Mouse (Mus musculus) urinary bladder, postnatal 10 days (tissue): ENCODE data around the gene Ubiad1.
A peak's percentile ranks its signal among the peaks of the same experiment; 100 is the strongest.

ENCODE experiments used
- DNase-seq: peaks from one replicate; pipeline ENCODE4 v3.0.0; 2022; ENCODE audit warnings: low spot score

The Ubiad1 gene

GRCm38 (mm10) chr4:148453707-148454106 is 9.1 kb upstream of the Ubiad1 start:
- no peak for DNase-seq

DNA sequence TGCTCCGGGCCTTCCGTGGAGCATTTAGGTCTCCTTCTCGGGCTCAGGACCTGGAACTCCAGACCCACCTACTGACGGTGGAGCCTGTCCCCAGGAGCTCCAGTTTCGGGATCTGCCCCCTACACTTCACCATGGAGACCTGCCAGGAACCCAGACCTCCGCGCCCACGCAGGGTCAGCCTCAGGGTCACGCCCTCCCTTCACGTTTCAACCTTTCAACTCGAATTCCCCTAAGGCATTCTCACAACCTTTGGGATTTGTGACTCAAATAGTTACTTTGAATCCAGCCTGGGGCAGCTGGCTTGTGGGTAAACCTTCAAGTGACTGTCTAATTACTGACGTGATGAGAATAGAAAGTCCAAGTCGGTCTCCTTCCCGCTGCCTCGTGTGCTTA is 4.3 kb upstream of the Ubiad1 start:
- DNase-seq: no peak

GRCm38 (mm10) chr4:148448179-148448852 is 3.7 kb upstream of the Ubiad1 start, which contains the start of gene Mtor:
Gene Mtor (plus strand): TSS chr4:148448611.
- DNase-seq: peak; percentile 73

- DNase-seq: no peak
Measured at GRCm38 (mm10) chr4:148442598-148442997, 2.0 kb downstream of the Ubiad1 start.

- DNase-seq: no peak
Measured at GRCm38 (mm10) chr4:148441931-148442330, 2.6 kb downstream of the Ubiad1 start.

DNA sequence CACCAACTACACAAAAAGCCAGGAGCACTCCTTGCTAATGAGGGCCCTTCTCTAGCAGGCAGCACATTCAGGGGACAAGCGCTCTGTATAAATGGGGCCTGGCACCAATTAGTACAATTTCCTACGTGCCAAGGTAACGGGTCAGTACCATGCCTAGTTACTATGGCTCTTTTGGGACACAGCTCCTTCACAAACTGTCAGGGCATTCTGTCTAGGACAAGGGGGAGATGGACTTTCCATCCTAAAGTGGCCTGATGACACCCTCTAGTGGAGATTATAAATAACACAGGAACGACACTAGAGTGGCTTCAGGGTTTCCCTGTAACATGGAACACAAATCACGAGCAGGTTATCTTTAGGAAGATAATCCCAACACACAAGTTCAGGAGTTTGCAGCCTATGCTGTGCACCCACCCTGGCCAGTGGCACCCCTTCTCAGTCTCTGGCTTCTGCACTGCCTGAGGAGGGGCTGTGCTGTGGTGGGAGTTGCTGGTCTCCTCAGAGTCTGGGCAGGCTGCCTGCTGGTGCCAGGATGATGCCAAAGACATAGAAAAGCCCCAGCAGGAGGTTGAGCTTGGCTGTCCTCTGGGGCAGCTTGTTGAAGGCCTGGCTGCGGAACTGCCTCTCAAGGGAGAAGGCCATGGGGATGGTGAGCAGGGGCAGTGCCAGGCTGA is 8.8 kb downstream of the Ubiad1 start:
- no peak for DNase-seq

DNA sequence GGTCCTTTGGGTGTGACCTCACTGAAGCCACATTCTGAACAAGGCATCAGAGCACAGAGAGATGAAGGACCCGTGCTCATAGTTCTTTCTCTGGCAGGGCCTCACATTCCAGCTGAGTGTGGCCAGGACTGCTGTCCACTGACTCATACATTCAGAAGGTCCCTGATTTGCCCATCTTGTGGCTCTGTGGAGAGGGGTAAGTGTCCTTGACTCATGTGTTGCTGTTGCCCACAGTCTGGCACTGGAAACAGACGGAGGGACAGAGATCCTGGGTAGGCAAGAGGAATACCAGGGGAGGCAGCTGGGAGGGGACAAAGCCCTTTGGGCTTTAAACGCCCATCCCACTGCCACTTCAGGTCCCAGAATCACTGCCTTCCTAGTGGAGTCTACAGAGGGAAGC is 9.5 kb downstream of the Ubiad1 start:
- DNase-seq: no peak

DNA sequence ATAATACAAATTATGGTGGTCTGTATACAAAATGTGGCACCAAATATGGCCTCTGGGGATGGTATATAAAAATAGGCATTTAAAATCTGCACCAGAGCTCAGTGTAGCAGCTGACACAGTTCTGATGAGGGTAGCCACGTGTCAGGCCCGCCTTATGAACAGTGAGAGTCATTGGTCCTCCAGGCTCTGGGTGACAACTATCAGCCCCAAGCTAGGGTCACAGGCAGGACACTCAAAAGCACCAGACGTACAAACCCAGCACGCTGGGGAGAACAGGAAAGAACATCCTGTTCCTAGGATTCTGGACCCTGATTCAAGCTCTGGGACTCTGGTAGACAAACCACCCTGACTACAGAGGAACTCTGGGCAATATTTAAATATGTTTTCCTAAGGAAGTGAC is 10.0 kb downstream of the Ubiad1 start:
- DNase-seq: no peak

- DNase-seq: no peak
Measured at GRCm38 (mm10) chr4:148433813-148434212, 10.8 kb downstream of the Ubiad1 start.

- no peak for DNase-seq
Measured at GRCm38 (mm10) chr4:148433336-148433735, 11.2 kb downstream of the Ubiad1 start.

- no peak for DNase-seq
Measured at GRCm38 (mm10) chr4:148432488-148432887, 12.1 kb downstream of the Ubiad1 start.

- no peak for DNase-seq
Measured at GRCm38 (mm10) chr4:148430880-148431519, 13.6 kb downstream of the Ubiad1 start.

GRCm38 (mm10) chr4:148429686-148430085 is 14.9 kb downstream of the Ubiad1 start:
- DNase-seq: no peak

GRCm38 (mm10) chr4:148429121-148429520 is 15.4 kb downstream of the Ubiad1 start:
- no peak for DNase-seq

DNA sequence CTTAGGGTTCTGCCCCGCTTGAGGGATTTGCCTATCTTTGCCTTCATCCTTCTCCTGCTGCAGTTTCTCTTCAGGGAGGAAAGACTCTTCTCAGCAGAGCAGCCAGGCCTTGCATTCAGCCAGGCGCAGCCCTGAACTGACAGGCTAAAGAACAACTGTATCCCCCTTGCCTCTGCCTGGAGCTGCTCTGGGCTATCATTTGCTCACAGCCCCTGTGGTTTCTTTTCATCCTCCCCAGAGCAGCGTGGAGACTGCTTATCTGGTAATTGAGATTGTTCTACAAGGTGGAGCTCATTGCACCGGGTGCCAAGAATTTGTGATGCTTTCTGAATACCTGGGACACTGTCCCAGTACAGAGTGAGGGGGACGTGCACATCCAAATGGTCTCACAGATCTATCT is 16.0 kb downstream of the Ubiad1 start:
- DNase-seq: no peak

- no peak for DNase-seq
Measured at GRCm38 (mm10) chr4:148426950-148427850, 17.4 kb downstream of the Ubiad1 start.

DNA sequence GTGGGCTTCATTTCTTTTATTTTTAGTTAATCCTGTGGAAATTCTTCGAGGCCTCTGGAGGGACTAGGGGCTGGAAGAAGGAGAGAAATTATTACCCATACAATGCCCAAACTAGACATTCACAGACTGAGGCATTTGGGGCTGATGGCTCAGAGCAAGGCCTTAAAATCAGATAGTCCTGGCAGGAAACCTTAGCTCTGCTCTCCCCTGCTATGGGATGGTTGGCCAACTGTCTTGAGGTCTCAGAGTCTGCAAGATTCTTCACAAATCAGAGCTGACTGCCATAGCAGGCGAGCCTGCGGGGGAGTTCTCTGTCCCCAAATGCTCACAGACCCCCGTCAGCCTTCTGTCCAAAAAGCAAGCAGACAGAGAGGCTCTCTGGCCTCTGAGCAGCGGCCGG is 27.0 kb downstream of the Ubiad1 start:
- no peak for DNase-seq

DNA sequence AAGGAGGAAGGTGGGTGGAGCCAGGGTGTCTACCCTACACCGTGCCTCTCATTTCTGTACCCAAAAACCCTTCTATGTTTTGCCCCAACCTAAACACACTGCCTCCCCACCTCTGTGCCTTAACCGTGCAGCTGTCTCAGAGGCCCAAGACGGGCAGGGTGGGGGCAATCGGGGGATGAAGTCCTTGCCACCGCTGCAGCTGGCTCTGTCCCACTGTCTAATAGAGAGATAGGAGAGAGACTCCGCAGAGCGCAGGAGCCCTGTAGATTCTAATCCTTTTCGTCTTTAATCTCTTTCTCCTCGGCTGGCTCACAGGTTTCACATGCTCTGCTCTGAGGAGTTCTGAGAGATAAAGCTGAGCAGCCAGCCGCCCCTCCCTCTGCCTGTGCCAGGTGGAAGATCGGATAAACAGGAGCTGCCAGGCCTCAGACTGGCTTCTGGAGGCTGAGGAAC is 27.5 kb downstream of the Ubiad1 start:
- no peak for DNase-seq

DNA sequence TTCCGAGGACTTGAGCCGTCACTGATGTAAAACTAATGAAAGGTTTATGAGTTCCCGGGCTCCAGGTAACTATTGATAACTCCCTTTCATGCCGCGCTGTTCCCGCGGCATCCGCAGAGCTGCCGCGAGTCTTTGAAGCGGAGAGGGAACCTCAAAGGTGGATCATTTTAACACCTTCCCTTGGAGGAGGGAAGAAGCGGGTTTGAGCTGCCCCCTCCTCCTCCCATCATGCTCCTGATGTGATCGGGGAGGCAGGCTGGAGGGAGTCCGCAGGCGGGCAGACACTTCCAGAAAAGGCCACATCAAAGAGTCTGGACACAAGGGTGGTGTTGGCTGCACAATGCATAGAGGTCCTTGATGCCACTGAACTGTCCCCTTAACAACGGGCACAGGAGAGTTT is 29.0 kb downstream of the Ubiad1 start:
- DNase-seq: no peak

DNA sequence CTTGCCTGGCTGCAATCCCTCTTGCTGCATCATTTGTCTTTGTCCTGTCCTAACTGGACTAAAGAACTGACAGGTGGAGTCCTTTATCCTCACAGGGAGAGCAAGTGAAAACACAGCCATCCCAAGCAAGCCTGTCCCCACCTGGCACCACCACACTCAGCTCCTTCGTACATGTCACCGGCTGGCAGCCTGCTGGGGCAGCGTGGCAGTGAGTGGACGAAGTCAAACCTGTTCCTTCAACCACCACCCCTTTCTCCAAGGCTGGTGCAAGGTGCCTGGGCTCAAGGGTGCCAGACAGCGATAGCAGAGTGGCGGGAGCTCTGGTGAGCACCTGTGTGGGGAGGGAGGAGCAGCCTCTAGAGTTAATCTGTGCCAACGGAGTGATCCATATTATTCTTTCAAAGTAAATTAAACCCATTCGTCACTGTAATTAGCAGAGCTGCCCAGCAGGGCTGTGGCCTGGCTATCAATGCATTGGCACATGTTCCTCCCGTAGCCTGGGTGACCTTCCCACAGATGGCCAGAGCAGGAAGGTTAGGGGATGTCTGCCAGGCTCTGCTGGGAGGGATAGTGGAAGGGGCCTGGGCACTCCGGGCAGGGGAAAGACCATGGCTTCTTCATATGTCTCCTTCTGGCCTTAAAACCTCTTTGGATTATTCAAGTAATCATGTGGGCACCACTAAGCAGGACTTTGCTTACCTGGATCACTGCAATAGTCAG is 36.2 kb downstream of the Ubiad1 start:
- DNase-seq: no peak

GRCm38 (mm10) chr4:148405255-148405788 is 39.2 kb downstream of the Ubiad1 start:
- DNase-seq: no peak
